Mouse (Mus musculus) T-helper 17 cell (primary cell): ENCODE data around the gene Gm11084.

Source experiments
- in situ Hi-C, 2 experiments: fragments of 300-600 bp; cut with MboI, MseI; formaldehyde crosslinking; loops; 1 replicate in 1 of 2; 2 replicates in 1 of 2; pipeline ENCODE4 v1.15.1; 2025; ENCODE audit warnings: high pct_unique_total_duplicates in 2 of 2

The Gm11084 gene

DNA sequence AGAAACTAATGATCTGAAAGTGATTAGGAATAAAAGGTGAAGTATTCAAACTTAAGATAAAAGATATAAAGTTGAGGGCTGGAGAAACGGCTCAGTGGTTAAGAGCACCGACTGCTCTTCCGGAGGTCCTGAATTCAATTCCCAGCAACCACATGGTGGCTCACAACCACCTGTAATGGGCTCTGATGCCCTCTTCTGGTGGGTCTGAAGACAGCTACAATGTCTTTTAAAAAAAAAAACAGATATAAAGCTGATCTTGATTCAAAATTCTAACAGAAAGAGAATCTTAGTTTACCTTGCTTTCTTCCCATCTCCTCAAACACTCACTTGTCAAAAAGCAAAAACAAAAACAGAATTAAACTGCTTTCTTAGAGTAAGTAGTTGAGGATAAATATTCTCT, 30.1 kb downstream of the Gm11084 start:
- in situ Hi-C loops, result no loop called here

DNA sequence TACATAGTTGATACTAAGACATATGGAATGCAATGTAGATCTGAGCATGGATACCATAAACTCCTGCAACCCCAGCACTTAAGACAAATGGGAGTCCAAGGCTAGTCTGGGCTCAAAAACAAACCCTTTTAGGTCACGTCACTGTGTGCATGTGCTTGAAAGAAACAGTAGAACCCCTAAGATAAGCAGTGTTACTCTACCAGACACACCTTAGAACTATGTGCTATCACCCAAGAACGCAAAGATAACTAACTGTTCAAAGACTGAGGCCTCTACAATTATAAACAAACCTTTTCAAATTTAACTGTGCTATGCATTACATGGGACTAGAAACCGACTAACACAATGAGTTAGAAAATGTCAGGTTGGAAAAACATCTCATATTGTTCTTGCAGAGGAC, 33.5 kb downstream of the Gm11084 start:
- in situ Hi-C loops, result no loop called here

DNA sequence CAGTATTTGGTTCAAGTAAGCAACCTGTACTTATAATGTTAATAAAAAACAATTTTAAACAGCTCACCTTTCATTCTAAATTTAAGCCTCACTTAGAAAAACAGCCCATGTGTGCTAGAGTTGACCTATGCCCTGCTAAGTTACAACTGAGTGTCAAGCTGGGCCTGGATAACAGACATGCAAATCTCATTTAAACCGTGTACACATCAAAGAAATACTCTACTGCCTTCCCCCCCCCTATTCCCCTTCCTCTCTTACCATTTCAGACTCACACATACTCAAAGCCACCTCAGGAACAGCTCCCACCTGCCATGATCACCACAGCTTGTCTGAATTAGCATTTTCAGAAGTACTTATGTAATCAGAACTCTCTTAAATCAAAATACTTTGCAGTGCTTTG, 50.6 kb downstream of the Gm11084 start:
- in situ Hi-C loops, result no loop called here

DNA sequence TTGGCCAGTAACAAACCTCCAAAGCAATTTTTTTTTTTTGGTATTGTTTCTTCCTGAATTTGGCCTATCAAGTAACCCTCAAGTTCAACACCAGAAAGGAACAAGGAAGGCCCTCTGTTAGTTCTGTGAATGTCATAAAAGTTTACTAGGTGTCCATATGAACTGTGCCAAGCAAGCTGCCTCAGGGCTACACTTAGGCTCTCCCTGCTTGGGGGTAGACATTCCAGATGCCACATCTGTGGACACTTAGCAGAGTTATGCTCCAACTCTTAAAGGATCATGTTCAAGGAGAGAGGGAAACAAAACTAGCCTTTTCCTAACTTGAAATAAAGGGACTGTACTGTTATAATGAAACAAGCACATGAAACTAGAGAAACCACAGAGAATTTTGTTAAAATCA, 54.3 kb downstream of the Gm11084 start:
- in situ Hi-C loops, result no loop called here

DNA sequence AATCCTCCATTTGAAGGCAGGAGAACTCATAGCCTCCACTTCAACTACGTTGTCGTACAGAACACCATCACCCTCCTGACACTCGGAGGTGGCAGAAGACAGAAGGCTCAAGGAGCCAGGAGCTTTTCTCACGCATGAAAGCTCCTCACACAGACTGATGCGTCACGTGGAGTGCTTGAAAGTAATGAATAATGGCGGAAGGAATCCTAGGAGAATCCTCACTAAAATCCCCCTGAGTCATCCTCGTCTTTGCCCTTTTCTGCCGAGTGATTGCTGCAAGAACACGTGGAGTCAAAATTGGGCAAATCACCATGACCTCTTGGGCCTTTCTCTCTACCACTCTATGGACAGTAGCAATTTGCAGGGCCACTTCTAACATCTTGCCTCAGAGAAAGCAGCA, 61.5 kb downstream of the Gm11084 start:
- in situ Hi-C loops, result no loop called here
